Mouse (Mus musculus): ENCODE data around the gene Mdm4. TPM values are rescaled to one million over a fixed set of nuclear protein-coding genes. Genes with fewer than 3 reads are reported as not detected.
"Not testable (repeated sequence)": the region's sequence is repeated elsewhere in the genome, so short reads cannot be mapped to it uniquely, and the experiment has no call there.

The Mdm4 gene
- total RNA-seq, 4 experiments from 2014 or later, result 58.6 to 172 (median 91.8) TPM

DNA sequence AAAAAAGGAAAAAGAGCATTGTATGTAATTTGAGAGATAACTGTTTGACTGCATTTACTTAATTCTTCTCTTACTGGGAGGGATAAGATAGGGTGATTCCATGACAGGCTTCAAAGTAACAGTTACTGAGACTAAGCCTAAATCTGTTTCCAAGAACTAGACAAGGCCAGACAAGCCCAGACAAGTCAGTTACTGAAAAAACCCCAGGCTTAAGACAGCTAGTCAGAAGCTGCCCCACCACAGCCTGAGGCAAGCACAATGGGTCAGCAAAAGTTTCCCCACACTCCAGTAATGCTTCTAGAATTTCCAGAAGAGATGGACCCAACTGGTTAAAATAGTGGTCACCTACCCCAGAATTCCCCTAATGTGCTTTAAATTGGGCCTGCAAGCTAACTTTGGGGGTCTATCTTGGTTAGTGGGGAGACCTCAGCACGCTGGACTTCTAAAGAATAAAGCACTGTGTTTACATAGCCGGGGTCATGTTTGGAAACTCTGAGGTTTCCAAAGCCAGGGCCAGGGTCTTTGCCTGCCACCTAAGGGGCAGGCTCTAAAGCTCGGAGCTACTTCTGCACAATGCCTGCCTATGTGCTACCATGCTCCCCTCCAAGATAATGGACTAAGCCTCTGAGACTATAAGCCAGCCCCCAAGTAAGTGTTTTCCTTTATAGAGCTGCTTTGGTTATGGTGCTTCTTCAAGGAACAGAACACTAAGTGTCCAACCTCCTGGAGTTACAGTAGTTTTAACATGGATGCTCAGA lies 10.0 kb downstream of the Mdm4 start:
- DNase-seq, result no peak

DNA sequence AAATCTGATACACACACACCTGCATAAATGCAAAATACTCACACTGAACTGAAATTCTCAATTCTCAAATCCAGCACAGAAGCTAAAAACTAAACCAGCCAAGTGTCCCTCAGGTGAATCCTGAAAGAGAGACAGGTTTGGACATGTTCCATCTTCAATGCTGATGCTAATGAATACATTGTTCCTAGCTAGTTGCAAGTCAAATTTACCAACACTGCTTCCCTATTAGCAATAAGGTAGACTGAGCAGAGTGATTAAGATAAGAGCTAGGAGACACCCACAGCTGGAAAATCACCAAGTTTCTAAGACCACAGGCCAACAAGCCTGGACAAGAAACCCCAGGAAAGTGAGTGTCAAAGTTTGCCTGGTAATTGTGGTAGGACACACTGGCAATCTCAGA lies 11.0 kb downstream of the Mdm4 start:
- DNase-seq, result no peak

DNA sequence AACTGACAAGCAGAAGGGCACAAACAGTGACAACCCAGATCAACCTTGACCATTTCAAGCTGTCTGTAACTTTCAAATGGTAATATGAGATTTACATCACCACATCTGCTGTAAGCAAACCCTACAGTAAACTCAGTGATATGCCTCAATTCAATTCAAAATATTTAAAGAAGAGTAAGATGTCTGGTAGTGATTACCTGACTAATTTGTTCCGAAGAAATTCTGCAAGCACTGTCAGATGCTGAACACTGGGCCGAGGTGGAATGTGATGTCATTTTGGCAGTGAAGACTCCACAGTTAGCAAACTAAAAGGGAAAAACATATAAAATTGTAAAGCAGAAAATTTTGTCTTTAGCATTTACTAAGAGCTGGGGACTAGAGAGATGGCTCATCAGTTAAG lies 11.8 kb downstream of the Mdm4 start:
- DNase-seq, result no peak

DNA sequence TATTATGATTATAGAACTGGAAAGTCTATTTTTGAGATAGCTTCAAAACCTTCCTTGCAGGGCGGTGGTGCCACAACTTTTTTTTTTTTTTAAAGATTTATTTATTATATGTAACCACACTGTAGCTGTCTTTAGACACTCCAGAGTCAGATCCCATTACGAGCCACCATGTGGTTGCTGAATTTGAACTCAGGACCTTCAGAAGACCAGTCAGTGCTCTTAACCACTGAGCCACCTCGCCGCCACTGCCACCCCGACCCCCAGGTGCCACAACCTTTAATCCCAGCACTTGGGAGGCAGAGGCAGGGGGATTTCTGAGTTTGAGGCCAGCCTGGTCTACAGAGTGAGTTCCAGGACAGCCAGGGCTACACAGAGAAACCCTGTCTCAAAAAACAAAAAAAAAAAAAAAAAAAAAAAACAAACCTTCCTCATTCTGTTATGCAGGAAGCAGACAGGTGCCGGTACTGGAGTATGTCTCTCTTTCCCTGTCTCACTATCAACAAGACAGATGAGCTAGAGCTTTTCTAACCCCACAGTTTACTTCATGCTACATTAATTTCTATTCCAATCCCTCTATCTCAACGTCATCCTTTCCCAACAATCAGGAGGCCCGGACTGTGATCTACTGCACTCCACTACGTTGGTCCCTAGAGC lies 13.5 kb downstream of the Mdm4 start:
- DNase-seq, result no peak

DNA sequence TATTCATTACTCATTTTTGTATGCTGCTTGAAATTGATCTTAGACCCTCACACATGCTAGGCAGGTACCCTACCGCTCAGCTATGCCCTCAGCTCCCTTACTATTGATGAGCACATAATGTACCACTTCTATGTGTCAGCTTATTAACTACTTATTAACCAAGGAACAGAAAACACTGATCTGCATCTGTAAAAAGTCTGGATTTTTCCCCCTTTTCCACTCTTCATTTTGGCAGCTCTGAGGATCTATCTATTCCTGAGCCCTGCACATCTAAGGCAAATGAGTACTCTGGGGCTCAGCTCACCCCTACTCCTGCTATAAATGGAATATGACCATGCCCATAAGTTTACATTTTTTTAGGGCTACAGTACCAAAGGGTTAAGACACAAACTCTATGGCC lies 16.2 kb downstream of the Mdm4 start:
- no peak for DNase-seq

DNA sequence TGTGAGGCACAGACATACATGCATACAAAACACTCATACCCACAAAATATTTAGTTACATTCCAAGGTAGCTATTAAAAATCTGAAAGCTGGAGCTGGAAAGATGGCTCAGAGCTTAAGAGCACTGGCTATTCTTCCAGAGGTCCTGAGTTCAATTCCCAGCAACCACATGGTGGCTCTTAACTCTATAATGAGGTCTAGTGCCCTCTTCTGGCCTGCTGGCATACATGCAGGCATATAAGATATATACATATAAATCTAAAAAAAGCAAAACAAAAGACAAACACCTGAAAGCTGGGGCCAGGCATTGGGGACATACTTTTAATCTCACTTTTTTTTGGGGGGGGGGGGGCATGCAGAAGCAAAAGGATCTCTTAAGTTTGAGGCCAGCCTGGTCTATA lies 17.0 kb downstream of the Mdm4 start:
- no peak for DNase-seq

DNA sequence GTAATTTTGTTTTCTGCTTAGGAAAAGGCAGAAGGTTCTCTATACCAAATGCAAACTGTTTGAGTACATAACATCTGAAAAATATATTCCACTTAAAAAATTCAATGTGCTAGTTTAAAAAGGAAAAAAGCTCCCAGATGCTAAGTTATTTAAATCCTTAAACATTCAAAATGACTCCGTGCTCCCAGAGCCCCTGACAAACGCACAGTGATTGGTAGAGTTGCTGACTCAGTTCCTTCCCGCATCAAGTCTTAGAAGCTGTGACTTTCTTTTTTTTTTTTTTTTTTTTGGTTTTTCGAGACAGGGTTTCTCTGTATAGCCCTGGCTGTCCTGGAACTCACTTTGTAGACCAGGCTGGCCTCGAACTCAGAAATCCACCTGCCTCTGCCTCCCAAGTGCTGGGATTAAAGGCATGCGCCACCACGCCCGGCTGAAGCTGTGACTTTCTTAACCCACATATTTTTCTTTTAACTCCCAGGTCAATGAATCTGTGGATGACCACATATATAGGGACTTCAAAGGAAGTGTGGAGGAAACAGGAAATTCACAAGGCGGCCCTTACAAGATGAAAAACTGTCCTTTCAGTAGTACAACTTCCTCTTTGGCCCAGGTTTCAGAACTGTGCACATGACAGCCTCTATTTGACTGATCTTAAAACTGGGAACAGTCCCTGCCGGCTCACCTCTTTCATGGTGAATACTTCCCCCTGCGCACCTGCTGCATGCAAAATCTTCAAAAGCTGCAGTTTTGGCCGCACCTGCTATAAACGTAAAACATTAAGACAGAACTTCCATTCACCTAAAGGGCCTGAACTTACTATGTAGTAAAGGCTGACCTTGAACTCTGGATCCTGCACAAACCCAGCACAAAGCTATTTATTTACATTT lies 18.2 kb downstream of the Mdm4 start:
- no peak for DNase-seq

DNA sequence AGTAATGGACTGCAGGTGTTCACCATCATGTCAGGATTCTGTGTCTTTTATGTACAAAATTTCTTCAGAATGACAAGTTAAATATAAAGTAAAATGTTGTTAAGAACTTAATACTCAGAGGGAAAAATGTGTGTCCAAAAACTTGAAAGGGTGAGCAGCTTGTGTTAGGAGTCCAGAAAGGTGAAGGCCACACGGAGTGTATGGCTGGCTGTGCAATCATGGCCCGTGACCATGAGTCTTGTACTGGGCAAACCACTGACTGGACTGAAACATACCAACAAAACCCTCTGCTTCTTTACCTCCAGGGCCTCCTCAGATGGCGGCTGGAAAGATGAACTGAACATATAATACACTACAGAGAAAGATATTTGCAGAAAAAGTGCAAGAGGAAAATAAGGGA lies 23.8 kb downstream of the Mdm4 start:
- DNase-seq, result peak; percentile 45

DNA sequence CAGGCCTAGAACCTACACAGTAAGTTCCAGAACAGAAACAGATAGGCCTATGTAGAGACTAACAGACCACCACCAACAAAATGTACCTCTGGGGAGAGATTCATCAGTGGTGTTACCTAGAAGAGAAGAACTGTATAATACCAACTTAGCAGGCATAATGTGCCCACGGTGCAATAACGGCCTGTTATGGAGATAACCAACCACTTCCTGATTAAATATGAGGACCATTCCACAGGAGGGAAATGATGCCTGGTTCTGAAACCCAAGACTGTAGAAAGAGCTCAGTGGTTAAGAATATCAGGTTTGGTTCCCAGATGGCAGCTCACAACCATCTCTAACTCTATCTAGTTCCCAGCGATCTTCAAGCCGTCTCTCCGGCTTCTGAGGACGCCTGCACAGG lies 30.0 kb downstream of the Mdm4 start:
- DNase-seq, result no peak

DNA sequence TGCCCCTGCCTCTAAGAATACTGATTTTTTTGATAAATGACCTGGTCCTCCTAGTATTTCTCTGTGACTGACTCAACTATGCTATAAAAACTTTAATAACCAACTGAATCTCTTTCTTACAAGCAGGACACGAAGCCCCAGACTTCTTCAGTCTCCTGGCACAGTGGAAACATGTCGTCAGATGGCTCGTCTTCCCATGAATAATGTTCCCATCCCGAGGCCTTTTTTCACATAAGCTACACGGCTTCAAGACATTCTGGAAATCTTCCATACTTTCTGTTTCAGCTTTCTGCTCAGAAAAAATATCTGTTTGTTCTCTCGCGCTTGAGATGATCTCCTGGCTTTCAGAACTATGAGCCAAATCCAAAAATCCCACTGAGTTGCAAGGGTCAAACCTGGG lies 38.8 kb downstream of the Mdm4 start:
- no peak for DNase-seq

DNA sequence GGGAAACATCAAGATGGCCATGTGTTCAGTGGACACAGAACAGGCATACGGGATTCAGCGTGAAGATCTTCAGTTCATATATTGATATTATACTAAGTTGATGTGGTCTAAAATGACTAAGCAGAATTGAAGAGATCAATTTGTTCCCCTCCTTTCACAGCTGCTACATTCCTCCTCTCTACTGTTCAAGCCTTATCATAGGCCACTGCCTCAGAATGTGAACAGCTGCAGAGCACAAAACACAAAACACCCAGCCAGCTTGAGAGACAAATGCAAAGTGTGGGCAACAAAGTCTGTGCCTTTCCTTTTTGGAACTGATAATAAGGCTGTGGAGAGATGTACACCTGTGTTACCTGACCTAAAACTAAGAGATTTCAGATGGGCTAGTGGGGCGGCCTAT lies 39.6 kb downstream of the Mdm4 start:
- DNase-seq, result no peak

DNA sequence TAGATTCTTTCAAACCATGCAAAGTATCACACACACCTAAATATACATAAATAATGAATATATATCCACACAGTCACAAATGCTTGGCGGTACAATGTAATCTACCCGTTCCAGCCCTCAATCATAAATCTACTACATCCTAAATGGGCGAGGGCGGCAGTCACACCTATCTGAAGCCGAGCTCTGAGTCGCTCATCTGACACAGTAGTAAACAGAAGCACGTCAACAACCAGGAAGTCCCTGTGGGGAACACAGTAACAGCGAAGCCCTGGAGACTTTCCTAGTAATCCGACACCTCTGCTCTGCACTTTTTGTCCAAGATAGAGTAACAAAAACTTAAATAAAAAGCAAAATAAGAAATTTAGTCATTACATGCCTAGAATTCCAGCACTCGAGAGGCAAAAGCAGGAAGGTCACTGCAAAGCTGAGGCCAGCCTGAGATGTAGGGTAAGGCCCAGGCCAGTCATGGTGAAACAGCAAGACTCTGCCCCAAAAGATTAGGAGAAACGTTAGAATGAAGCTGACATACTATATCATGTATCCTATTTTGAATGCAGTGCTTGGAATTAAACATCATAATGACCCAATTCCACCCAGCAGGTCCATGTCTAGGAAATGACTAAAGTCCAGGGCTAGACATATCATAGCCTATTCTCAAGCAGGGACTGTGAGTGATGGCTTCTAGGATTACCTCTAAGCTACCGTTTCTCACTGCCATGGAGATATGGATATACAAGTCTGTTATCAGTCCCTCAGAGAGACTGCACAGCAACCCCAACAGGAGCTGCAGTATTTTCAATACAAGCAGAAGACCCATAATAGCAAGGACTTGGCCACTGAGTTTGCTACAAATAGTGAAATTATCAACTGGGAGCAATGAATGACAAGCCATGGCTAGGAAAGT lies 41.6 kb downstream of the Mdm4 start:
- not testable (repeated sequence) for DNase-seq

DNA sequence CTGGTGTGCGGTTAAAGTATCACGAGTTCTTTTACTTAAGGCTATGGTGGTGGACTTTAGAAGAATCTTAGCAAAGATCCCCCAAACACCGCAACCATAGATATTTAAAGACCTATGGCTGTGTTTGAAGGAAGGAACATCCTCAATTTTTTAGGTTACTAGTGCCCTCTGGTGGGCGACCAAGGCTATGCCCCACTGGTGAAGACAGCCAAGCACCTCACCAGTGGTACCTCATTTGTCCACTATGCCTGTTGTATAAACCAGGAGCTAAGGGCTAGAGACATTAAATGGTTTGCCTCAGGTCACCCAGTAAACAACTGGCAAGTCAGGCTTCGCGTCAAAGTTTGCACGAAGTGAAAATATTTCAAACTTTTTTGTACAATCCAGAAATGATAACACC lies 47.6 kb downstream of the Mdm4 start:
- DNase-seq, result no peak

DNA sequence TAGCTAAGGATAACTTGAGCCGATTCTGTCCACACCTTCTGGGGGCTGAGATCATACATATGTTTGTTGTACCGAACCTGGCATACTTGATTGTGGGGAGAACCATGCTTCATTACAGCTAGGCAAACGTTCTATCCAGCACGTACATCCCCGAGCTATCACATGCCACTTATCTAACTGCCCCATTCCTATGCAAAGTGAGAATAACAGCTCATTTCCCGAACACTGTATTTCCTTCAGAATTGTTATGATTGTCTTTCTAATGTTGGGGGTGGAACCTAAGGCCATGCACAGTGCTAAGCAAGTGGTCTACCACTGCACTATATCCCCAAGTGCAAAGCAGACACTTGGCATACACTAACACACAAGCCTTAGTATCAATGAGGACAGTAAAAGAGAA lies 49.1 kb downstream of the Mdm4 start:
- no peak for DNase-seq

DNA sequence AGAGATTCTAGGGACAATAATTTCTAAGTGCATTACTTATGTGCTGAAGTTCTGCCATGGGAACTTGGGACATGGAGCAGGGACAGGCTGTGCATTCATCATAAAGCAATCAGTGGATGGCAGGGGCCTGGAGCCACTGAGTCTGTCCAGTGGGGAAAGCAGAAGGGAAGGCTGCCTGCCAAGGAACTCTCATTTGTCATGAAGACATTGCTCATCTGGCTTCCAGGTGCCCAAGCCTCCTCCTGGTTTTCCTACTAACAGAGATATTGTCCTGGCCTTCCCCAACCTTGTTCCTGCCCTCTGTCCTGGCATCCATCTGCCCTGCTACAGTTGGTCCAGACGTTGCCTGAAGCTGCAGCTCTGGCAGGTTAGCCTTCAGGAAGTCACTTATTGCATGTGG lies 53.0 kb downstream of the Mdm4 start:
- no peak for DNase-seq

DNA sequence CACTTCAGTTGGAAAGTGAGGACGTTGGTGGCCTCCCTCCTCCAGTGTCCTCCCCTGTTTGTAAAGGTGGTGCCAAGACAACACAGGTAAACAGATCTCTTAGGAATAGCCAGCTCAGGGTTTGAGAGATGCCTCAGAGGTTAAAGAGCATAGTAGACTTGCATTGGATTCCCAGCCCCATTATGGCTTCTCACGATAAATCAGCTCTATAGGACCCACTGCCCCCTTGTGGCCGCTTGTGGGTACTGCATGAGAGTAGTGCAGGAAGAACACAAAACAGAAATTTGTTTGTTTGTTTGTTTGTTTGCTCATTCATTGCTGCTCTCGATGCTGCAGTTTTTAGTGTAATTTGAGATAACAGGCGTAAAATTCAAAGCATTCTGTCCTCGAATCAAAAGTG lies 61.7 kb downstream of the Mdm4 start:
- DNase-seq, result no peak

DNA sequence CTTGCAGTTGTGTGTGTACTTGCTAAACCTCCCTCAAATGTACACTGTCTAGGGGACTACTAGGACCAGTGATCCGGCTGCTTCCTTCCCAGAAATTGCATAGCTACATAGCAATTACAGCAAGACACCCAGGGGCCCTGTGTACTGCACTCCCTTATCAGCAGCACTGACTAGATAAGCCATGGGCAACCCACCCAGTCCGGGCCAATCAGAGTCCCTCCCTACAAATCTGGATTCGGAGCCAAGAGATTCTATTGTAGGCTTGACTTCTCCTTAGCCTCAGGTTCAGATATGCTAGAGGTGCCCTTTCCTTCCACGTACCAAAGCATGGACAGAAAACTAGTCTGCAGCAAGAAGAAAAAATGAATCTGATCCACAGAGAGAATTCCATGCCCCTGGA lies 65.7 kb downstream of the Mdm4 start:
- DNase-seq, result no peak

DNA sequence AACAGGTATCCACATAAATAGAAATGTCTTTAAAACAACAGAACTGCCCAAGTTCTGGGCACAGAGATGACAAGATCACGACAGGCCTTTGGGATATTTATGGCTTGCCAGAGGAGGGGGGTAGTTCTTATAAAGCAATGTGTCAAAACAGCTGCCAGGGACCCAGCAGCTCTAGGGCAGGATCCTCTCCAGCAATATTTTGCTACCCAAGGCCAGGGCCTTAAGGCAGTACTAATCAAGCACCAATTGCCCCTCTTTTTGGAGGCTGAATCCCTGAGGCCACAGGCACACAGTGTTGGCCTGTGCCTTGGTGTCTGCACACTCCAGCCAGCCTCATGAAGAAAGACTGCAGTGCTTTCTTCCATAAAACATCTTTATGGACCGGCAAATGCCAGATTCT lies 66.3 kb downstream of the Mdm4 start:
- DNase-seq, result peak; percentile 21

DNA sequence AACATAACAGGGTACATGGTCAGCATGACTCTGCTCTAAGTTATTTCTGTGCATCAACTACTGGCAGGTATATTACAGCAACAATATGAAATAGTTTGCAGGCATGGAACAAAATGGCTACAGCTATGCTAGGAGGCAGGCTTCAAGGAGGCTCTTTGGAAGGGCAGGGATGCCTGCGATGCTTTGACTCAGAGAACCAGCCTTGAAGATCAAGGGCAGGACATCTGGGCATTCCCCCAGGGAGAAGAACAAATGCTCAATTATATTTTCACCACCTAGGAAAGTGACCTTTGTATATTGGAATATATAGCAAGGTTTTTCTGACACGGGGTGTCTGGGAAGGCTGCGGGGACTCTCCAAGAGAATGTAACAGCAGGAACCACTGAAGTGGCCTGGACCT lies 68.6 kb downstream of the Mdm4 start:
- no peak for DNase-seq

DNA sequence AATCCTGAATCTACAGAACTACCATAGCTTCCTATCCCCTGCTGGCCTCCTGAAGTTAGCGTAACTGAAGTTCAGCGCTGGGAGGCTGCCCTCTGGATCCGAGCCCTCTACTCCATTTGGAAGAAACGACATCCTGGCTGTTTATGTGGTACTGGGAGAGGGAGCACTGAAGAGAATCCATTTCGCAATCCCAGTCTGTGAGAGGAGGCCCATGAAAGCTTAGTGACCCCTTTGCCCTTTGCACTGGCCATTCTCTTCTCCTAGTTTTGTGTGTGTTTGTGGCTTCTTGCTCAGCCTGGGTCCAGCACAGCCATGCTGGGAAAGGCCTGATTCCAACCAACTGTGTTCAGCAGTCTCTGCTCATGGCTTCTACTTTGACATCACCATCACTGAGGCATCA lies 73.6 kb downstream of the Mdm4 start:
- no peak for DNase-seq

DNA sequence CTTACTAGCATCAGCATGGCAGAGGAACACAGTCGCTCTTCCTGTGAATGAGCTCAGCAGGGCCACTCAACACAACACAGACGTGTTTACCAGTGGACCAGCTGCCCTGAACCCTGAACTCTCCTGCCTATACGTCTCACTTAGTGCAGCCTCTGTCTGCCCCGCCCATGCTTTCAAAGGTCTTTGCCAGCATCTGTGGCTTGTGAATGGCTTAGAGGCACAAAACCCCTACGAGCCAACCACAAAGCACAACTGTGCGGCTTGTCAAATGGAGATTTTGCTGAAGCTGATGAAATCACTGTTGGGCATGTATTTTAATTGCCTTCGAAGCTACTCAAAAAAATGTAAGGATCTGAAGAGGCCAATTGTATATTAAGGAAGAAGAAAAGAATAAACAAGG lies 82.5 kb downstream of the Mdm4 start:
- DNase-seq, result no peak

DNA sequence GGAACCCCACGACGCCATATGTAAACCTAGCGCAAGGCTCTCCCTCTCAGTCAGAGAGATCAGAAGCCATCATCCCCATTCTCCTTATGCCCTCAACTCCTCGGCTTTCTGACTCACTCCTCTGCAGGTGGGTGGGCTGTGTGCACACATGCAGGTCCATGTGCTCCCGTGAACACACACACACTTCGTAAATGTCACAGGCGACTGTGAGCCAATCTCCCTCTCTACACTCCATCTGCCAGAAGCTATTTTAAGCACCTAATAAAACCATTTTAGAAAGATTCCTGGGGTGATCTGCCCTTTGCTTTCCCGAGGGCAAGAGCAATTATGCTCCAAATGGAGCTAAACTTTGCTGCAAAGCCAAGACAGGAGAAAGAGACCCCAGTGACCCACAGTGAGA lies 84.5 kb downstream of the Mdm4 start:
- DNase-seq, result no peak

Measured in adrenal gland, adult 8-10 months (tissue).